Mouse (Mus musculus) midbrain, embryonic 14.5 days (tissue): ENCODE measurements at regions not wholly inside any gene's neighbourhood (a gene's known extent, or its start where the extent isn't known, plus 50 kb on each side); places are given as distances from the start of the nearest gene placed in this dataset.

Experiments
- ATAC-seq: fragments of 200-750 bp; cut with Nextera tagmentation; 2 replicates; pipeline ENCODE4 v1.8.0; 2017; ENCODE audit warnings: moderate number of reproducible peaks, moderate library complexity; ENCODE audit not compliant: low FRiP score, low TSS enrichment
- DNase-seq: peaks from one replicate; pipeline ENCODE4 v3.0.0-alpha.2; 2015
- H3K27ac ChIP-seq: fragments of 300-500 bp; sonication (generic); replicated peaks from 2 replicates; pipeline ENCODE4 v1.5.1; 2014; ENCODE audit warnings: mild to moderate bottlenecking, low read depth, low read length, moderate library complexity
- H3K27me3 ChIP-seq: fragments of 300-500 bp; sonication (generic); 2 replicates; pipeline ENCODE4 v1.6.1; 2014; ENCODE audit warnings: low read length, control low read depth, mixed read lengths; ENCODE audit not compliant: control insufficient read depth, insufficient read depth
- H3K36me3 ChIP-seq: fragments of 300-500 bp; sonication (generic); 2 replicates; pipeline ENCODE4 v1.6.1; 2014; ENCODE audit warnings: low read length, control low read depth; ENCODE audit not compliant: control insufficient read depth, insufficient read depth
- H3K4me1 ChIP-seq: fragments of 300-500 bp; sonication (generic); 2 replicates; pipeline ENCODE4 v1.6.1; 2014; ENCODE audit warnings: mild to moderate bottlenecking, antibody characterized with exemption, low read length, control low read depth; ENCODE audit not compliant: control insufficient read depth, insufficient read depth
- H3K4me2 ChIP-seq: fragments of 300-500 bp; sonication (generic); 2 replicates; pipeline ENCODE4 v1.6.1; 2014; ENCODE audit warnings: mild to moderate bottlenecking, low read length, moderate library complexity
- H3K4me3 ChIP-seq: fragments of 300-500 bp; sonication (generic); replicated peaks from 2 replicates; pipeline ENCODE4 v1.5.1; 2014; ENCODE audit warnings: low read depth, low read length
- H3K9ac ChIP-seq: fragments of 300-500 bp; sonication (generic); replicated peaks from 2 replicates; pipeline ENCODE4 v1.6.1; 2014; ENCODE audit warnings: mild to moderate bottlenecking, low read length, moderate library complexity
- H3K9me3 ChIP-seq: fragments of 300-500 bp; sonication (generic); 2 replicates; pipeline ENCODE4 v1.6.1; 2016; ENCODE audit warnings: low read length, control low read depth, mixed read lengths; ENCODE audit not compliant: control insufficient read depth
- WGBS: fragments of 180-500 bp; shearing (Covaris S2); extraction: QIAGEN DNeasy Blood & Tissue Kit; methylation state at CpG from one replicate; pipeline ENCODE4 v1.1.7; 2014; 5-methylcytosine and 5-hydroxymethylcytosine counted together

- WGBS: 65% methylated on average over 3 of the region's 3 CpGs
- H3K9me3 ChIP-seq: no peaks in the 10 kb centered on the region
- no peak overlapping the region for H3K9ac ChIP-seq
- ATAC-seq (no peak), DNase-seq (no peak)
- H3K27me3 ChIP-seq: no peaks in the 10 kb centered on the region
- no peak overlapping the region for H3K4me3 ChIP-seq
- no peak overlapping the region for H3K4me2 ChIP-seq
- no peaks in the 10 kb centered on the region for H3K4me1 ChIP-seq
- H3K36me3 ChIP-seq: no peaks in the 10 kb centered on the region
- H3K27ac ChIP-seq: no peak overlapping the region
Measured at GRCm38 (mm10) chr7:36955376-36955775, 257.5 kb downstream of the Tshz3 start.

GRCm38 (mm10) chr7:36958255-36958654 is 260.3 kb downstream of the Tshz3 start:
- no peaks in the 10 kb centered on the region for H3K27me3 ChIP-seq
- no peaks in the 10 kb centered on the region for H3K9me3 ChIP-seq
- no peak for ATAC-seq
- no peak overlapping the region for H3K4me2 ChIP-seq
- H3K36me3 ChIP-seq: no peaks in the 10 kb centered on the region
- H3K4me3 ChIP-seq: no peak overlapping the region
- WGBS: 80% methylated on average over 8 of the region's 8 CpGs
- DNase-seq: no peak
- H3K27ac ChIP-seq: no peak overlapping the region
- no peaks in the 10 kb centered on the region for H3K4me1 ChIP-seq
- H3K9ac ChIP-seq: no peak overlapping the region

- H3K27ac ChIP-seq: no peak overlapping the region
Measured at GRCm38 (mm10) chr7:36971772-36972171, 273.9 kb downstream of the Tshz3 start.

GRCm38 (mm10) chr7:36973654-36974320 is 275.9 kb downstream of the Tshz3 start:
- no peak overlapping the region for H3K4me2 ChIP-seq
- ATAC-seq: no peak
- DNase-seq: no peak
- H3K27ac ChIP-seq: no peak overlapping the region
- WGBS: 43% methylated on average over 10 of the region's 10 CpGs
- no peak overlapping the region for H3K9ac ChIP-seq
- H3K9me3 ChIP-seq: no peaks in the 10 kb centered on the region
- H3K36me3 ChIP-seq: no peaks in the 10 kb centered on the region
- H3K4me3 ChIP-seq: no peak overlapping the region
- H3K27me3 ChIP-seq: no peaks in the 10 kb centered on the region
- no peaks in the 10 kb centered on the region for H3K4me1 ChIP-seq

More at GRCm38 (mm10) chr7:36971772-36972171, 273.9 kb downstream of the Tshz3 start:
- Histone ChIP-seq H3K4me2 (no peak overlapping the region), H3K9me3 (no peaks in the 10 kb centered on the region), H3K9ac (no peak overlapping the region), H3K36me3 (no peaks in the 10 kb centered on the region), H3K27me3 (no peaks in the 10 kb centered on the region), H3K4me3 (no peak overlapping the region), H3K4me1 (no peaks in the 10 kb centered on the region)
- WGBS: 84% methylated on average over 7 of the region's 7 CpGs
- DNase-seq (no peak), ATAC-seq (no peak)

GRCm38 (mm10) chr7:36974573-36974972 is 276.7 kb downstream of the Tshz3 start:
- 41% methylated on average over 4 of the region's 4 CpGs for WGBS
- Histone ChIP-seq H3K4me3 (no peak overlapping the region), H3K27ac (no peak overlapping the region), H3K9ac (no peak overlapping the region), H3K9me3 (no peaks in the 10 kb centered on the region), H3K36me3 (no peaks in the 10 kb centered on the region), H3K4me1 (no peaks in the 10 kb centered on the region), H3K27me3 (no peaks in the 10 kb centered on the region), H3K4me2 (no peak overlapping the region)
- no peak for ATAC-seq
- peak; percentile 57 for DNase-seq

GRCm38 (mm10) chr7:36975475-36975874 is 277.6 kb downstream of the Tshz3 start:
- Histone ChIP-seq H3K4me2 (no peak overlapping the region), H3K9ac (no peak overlapping the region), H3K27ac (no peak overlapping the region), H3K4me1 (no peaks in the 10 kb centered on the region), H3K27me3 (no peaks in the 10 kb centered on the region), H3K36me3 (no peaks in the 10 kb centered on the region), H3K9me3 (no peaks in the 10 kb centered on the region), H3K4me3 (no peak overlapping the region)
- 29% methylated on average over 5 of the region's 5 CpGs for WGBS
- DNase-seq (peak; percentile 57), ATAC-seq (no peak)

- 61% methylated on average over 12 of the region's 12 CpGs for WGBS
- DNase-seq (peak; percentile 39), ATAC-seq (no peak)
- Histone ChIP-seq H3K9me3 (no peaks in the 10 kb centered on the region), H3K4me2 (no peak overlapping the region), H3K27me3 (no peaks in the 10 kb centered on the region), H3K4me3 (no peak overlapping the region), H3K36me3 (no peaks in the 10 kb centered on the region), H3K27ac (peak overlapping the region; percentile 28; the same call in 1 of the 2 replicates), H3K4me1 (no peaks in the 10 kb centered on the region), H3K9ac (no peak overlapping the region)
Measured at GRCm38 (mm10) chr7:36977819-36978218, 279.9 kb downstream of the Tshz3 start.

GRCm38 (mm10) chr7:36989380-36989779 is 291.5 kb downstream of the Tshz3 start:
- Histone ChIP-seq H3K27me3 (no peaks in the 10 kb centered on the region), H3K27ac (no peak overlapping the region), H3K36me3 (no peaks in the 10 kb centered on the region), H3K4me3 (no peak overlapping the region), H3K4me2 (no peak overlapping the region), H3K9me3 (no peaks in the 10 kb centered on the region), H3K9ac (no peak overlapping the region), H3K4me1 (no peaks in the 10 kb centered on the region)
- DNase-seq (no peak), ATAC-seq (no peak)
- WGBS: 84% methylated on average over 1 of the region's 1 CpGs

GRCm38 (mm10) chr7:37004601-37005000 is 306.7 kb downstream of the Tshz3 start:
- Histone ChIP-seq H3K27ac (no peak overlapping the region), H3K9me3 (no peaks in the 10 kb centered on the region), H3K4me2 (no peak overlapping the region), H3K9ac (no peak overlapping the region), H3K36me3 (no peaks in the 10 kb centered on the region), H3K4me3 (no peak overlapping the region), H3K27me3 (no peaks in the 10 kb centered on the region), H3K4me1 (no peaks in the 10 kb centered on the region)
- ATAC-seq (no peak), DNase-seq (no peak)
- WGBS: 93% methylated on average over 5 of the region's 5 CpGs
